Mouse (Mus musculus) adrenal gland, postnatal 36 days (tissue): ENCODE measurements around the gene Eapp. TPM values are rescaled to one million over a fixed set of nuclear protein-coding genes. Genes with fewer than 3 reads are reported as not detected.
"Not testable (repeated sequence)": the region's sequence is repeated elsewhere in the genome, so short reads cannot be mapped to it uniquely, and the experiment has no call there.

ENCODE experiments used
- DNase-seq, 2 experiments: peaks; one replicate each; pipeline ENCODE4 v3.0.0; 2021; ENCODE audit warnings: mixed read lengths in 1 of 2
- long read RNA-seq, 2 experiments: library from polyadenylated mRNA; stranded (forward); transcript quantifications; one replicate each; pipeline ENCODE4 v2.0.0; 2021; ENCODE audit warnings: borderline sequencing depth in 2 of 2
- total RNA-seq, 2 experiments: library from RNA; stranded (reverse); gene quantifications; 2 replicates each; pipeline ENCODE4 v1.2.3; 2021

The Eapp gene
- total RNA-seq = 10 to 100 TPM; 40.6 to 42.5 TPM
- long read RNA-seq, experiment 1, full-length matches to known transcripts = 39 of 70 reads
- long read RNA-seq, experiment 1, partial matches to known transcripts = 4 of 70 reads
- long read RNA-seq, experiment 1, other reads (novel, unspliced or antisense) = 27 of 70 reads
- long read RNA-seq, experiment 2, full-length matches to known transcripts = 13 of 15 reads
- long read RNA-seq, experiment 2, partial matches to known transcripts = 1 of 15 reads
- long read RNA-seq, experiment 2, other reads (novel, unspliced or antisense) = 1 of 15 reads

DNA sequence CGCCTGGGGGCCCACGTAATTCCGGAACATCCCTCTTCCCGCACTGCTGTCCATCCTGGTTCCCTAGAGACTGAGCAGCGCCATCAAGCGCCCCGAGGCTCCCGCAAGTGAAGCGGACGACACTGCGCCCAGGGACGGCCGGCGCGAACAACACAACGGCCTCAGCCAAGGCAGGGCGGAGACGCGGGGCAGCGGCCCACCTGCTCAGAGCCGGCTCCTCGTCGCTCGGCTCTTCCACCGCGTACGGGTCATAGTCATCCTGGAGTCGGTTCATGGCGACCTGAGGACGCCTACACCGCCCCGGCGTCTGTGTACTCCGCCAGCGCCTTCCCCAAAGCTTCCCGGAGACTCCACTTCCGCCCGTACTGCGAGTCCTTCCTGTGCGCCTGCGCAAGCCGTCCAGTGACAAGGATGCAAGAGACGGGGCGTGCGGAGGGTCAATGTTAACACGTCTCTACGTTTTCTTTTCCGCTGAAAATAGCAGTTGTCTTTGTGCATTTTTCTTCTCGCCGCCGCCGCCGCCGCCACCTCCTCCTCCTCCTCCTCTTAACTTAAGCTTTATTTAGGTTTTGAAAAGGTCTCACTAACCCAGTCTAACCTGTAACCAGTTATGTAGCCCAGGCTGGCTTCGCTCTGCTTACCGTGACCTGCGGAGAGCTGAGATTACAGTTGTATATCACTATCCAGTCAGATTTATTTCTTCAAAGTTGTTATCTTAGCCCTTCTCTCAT is at the start of gene Eapp:
Gene Eapp, minus strand, starts transcription at position 387 of the 731 bp plus-strand sequence.
- peak; percentile 96 to 98 for DNase-seq

DNA sequence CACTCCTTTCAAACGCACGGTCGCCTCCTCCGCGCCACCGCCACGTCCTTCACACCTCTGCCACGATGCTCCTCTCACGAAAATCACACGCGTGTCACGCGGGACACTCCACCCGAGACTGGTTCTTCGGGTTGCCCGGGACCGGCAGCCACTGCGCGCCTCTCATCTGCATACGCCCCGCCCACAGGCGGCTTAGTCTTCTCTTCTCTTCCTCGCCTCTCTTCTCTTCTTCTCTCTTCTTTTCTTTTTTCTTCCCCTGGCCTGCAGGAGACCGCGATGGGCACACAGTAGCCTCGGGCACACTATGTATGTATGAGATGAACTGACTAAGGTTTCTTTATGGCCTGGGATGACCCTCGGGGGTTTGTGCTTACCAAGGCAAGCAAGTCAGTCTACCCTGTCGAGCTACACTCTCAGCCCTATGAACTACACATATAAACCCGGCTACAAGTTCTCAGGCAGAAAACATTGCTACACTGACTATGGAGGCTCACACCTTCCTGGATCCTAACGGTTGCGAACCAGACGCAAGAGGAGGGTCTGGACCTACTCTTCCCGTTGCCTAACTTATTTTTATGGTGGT is 43.1 kb upstream of the Eapp start:
- DNase-seq = peak in 1 of 2 experiments; percentile 4

DNA sequence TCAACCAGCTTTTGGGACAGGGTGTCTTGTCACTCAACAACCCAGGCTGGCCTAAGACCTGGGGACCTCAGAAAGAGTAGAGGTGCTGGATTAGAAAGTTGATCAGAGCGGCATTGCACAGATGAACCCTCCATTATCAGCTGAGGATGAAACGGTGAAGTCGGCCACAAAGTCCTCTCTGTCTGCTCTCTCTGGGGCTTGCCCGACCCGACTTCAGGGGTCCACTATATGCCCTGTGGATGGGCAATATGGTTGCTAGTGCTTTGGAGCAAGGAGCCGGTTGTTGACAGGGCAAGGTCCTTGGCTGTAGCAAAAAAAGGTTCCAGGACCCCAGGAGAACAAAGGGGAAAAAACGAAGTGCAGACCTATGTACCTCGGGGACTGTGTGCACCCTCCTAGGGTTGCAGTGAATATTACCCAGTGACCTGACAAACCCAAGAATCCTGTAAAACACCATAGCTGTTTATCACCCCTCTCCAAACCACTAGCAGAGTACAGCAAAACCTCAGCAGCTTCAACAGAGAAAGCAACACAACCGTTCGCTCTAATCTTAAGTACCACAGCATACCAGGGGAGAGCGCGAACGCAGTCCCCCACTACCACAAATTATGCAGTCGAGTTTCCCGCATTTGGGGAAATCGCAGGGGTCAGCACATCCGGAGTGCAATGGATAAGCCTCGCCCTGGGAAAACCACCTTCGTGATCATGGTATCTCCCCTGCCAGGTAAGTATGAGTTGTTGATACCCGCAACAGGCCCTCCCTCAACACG is 42.4 kb upstream of the Eapp start:
- DNase-seq = not testable (repeated sequence)

DNA sequence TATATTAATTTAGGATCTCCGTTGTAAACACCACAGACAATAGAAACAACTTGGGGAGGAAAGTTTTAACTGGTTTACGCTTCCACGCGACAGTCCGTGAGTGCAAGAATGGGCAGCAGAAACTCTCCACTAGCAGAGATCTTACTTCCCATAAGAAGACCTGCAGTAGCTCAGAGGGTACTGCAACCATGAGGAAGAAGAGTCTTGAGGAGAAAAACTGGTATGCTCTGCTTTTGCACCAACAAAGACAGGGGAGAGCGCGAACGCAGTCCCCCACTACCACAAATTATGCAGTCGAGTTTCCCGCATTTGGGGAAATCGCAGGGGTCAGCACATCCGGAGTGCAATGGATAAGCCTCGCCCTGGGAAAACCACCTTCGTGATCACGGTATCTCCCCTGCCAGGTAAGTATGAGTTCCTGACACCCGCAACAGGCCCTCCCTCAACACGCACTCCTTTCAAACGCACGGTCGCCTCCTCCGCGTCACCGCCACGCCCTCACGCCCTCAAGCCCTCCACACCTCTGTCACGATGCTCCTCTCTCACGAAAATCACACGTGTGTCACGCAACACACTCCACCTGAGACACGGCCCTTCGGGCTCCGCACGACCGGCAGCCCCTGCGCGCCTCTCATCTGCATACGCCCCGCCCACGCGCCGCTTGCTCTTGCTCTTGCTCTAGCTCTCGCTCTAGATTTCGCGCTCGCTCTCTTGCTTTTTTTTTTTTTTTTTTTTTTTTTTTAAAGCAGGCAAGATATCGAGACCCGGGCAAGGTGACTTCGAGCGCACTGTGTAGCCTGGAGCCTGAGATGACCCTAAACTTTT is 38.8 kb upstream of the Eapp start:
- DNase-seq = peak; percentile 15 to 34

DNA sequence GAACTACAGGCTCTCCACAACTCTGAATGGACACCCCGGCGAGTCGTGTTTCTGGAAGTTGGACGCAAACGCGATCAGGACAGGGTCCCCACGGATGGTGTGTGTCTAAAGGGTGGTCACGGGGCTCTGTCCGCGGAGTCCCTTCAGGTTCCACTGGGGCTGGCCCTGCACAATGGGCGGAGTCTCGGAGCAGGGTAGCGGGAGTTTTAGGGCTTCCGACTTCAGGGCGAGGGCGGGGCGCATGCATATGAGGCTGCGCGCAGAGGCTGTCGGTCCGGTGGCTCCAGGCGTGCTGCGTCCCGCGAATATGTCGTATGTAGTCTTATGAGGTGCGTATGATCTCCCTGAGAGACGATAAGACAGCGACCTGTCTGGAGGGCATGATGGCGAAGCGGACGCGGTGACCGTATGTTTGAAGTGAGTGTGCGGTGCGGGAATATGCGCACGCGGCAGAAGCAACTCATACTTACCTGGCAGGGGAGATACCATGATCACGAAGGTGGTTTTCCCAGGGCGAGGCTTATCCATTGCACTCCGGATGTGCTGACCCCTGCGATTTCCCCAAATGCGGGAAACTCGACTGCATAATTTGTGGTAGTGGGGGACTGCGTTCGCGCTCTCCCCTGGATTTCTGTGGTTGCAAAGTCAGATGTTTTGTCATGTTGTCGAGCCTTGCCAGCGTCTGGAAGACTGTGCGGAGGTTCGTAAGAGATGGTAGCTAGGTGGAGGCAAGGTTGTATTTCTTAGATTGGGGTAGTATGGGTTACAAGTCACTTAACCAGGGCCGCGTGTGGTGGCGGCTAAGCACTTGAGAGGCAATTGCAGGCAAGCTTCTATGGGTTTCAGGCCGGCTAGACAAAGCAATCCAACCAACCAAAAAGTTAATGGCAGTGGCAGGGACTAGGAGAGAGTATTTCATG is 33.7 kb upstream of the Eapp start:
- DNase-seq = not testable (repeated sequence)

DNA sequence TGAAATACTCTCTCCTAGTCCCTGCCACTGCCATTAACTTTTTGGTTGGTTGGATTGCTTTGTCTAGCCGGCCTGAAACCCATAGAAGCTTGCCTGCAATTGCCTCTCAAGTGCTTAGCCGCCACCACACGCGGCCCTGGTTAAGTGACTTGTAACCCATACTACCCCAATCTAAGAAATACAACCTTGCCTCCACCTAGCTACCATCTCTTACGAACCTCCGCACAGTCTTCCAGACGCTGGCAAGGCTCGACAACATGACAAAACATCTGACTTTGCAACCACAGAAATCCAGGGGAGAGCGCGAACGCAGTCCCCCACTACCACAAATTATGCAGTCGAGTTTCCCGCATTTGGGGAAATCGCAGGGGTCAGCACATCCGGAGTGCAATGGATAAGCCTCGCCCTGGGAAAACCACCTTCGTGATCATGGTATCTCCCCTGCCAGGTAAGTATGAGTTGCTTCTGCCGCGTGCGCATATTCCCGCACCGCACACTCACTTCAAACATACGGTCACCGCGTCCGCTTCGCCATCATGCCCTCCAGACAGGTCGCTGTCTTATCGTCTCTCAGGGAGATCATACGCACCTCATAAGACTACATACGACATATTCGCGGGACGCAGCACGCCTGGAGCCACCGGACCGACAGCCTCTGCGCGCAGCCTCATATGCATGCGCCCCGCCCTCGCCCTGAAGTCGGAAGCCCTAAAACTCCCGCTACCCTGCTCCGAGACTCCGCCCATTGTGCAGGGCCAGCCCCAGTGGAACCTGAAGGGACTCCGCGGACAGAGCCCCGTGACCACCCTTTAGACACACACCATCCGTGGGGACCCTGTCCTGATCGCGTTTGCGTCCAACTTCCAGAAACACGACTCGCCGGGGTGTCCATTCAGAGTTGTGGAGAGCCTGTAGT is 23.4 kb upstream of the Eapp start:
- not testable (repeated sequence) for DNase-seq

DNA sequence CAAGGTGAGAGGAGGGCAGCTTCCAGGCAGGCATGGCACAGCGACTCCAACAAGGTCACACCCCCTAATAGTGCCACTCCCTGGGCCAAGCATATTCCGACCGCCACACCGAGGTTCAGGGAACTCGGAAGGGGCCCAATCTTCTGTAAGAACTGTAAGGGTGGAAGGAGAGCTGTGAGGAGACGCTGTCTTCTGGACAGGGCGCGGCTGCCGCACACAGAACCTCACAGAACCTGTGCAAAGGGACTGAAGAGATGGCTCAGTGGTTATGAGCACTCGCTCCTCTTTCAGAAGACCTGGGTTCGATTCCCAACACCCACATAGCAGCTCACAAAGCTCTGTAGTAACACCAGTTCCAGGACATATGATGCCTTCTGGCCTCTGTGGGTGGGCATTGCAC is 21.8 kb upstream of the Eapp start:
- DNase-seq = not testable (repeated sequence)

DNA sequence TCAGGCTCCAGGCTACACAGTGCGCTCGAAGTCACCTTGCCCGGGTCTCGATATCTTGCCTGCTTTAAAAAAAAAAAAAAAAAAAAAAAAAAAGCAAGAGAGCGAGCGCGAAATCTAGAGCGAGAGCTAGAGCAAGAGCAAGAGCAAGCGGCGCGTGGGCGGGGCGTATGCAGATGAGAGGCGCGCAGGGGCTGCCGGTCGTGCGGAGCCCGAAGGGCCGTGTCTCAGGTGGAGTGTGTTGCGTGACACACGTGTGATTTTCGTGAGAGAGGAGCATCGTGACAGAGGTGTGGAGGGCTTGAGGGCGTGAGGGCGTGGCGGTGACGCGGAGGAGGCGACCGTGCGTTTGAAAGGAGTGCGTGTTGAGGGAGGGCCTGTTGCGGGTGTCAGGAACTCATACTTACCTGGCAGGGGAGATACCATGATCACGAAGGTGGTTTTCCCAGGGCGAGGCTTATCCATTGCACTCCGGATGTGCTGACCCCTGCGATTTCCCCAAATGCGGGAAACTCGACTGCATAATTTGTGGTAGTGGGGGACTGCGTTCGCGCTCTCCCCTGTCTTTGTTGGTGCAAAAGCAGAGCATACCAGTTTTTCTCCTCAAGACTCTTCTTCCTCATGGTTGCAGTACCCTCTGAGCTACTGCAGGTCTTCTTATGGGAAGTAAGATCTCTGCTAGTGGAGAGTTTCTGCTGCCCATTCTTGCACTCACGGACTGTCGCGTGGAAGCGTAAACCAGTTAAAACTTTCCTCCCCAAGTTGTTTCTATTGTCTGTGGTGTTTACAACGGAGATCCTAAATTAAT is 18.3 kb upstream of the Eapp start:
- peak in 1 of 2 experiments; percentile 17 for DNase-seq

DNA sequence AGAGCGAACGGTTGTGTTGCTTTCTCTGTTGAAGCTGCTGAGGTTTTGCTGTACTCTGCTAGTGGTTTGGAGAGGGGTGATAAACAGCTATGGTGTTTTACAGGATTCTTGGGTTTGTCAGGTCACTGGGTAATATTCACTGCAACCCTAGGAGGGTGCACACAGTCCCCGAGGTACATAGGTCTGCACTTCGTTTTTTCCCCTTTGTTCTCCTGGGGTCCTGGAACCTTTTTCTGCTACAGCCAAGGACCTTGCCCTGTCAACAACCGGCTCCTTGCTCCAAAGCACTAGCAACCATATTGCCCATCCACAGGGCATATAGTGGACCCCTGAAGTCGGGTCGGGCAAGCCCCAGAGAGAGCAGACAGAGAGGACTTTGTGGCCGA is 14.8 kb upstream of the Eapp start:
- DNase-seq = not testable (repeated sequence)

DNA sequence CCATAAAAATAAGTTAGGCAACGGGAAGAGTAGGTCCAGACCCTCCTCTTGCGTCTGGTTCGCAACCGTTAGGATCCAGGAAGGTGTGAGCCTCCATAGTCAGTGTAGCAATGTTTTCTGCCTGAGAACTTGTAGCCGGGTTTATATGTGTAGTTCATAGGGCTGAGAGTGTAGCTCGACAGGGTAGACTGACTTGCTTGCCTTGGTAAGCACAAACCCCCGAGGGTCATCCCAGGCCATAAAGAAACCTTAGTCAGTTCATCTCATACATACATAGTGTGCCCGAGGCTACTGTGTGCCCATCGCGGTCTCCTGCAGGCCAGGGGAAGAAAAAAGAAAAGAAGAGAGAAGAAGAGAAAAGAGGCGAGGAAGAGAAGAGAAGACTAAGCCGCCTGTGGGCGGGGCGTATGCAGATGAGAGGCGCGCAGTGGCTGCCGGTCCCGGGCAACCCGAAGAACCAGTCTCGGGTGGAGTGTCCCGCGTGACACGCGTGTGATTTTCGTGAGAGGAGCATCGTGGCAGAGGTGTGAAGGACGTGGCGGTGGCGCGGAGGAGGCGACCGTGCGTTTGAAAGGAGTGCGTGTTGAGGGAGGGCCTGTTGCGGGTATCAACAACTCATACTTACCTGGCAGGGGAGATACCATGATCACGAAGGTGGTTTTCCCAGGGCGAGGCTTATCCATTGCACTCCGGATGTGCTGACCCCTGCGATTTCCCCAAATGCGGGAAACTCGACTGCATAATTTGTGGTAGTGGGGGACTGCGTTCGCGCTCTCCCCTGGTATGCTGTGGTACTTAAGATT is 14.2 kb upstream of the Eapp start:
- DNase-seq = not testable (repeated sequence)

DNA sequence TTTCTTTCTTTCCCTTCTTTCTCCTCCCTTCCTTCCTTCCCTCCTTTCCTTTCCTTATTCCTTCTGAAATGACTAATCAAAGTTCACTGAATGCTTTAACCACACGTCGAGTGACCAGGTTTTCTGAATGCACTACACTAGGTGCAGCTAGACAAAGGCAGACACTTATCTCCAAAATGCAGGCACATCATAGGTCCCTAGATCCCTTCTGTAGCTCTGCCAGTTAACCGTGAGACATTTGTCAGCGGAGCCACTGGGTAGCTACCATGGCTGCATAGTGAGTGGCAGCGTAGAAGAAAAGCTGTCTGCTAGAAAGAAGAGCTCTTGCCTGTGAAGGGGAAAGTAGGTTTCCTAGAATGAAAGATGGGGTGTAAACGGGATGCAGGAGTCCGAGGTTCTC is 3.7 kb upstream of the Eapp start:
- DNase-seq = no peak

DNA sequence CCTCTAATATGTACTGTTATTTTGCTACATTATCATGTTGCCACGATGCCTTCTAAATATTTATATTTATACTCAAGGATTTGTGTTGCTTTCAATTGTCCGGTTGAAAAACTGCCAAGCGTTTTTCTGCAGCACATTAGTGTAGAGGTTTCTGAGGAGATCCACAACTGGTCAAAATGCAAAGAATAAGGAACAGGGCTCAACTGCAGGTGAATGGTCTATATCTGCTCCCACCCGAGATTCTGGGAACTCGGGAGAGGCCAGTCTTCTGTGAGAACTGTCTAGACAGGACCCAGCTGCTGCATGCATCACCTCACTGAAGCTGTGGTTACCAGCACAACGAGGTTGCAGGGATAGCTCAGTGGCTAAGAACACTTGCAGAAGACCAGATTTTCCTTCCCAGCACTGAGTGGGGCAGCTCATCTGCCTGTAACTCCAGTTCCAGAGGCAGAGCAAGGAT is 2.1 kb upstream of the Eapp start:
- DNase-seq = no peak

DNA sequence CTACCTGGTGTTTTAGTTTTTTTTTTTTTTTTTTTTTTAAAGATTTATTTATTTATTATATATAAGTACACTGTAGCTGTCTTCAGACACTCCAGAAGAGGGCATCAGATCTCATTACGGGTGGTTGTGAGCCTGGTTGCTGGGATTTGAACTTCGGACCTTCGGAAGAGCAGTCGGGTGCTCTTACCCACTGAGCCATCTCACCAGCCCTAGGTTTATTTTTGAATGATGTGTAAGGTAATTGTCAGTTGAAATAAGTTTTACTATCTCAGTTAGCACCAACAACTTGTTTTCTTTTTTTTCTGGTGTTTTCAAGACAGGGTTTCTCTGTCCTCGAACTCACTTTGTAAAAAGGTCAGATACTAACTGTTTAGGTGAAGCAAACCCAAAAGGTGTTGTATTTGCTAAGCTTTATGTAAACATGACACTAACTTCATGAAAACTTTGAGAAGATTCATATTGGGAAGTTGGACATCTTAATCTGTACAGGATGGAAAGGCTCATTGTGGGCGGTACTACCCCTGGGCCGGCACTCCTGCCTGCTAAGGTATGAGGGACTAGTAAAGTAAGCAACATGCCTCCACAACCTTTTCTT is 1.4 kb upstream of the Eapp start:
- no peak for DNase-seq

DNA sequence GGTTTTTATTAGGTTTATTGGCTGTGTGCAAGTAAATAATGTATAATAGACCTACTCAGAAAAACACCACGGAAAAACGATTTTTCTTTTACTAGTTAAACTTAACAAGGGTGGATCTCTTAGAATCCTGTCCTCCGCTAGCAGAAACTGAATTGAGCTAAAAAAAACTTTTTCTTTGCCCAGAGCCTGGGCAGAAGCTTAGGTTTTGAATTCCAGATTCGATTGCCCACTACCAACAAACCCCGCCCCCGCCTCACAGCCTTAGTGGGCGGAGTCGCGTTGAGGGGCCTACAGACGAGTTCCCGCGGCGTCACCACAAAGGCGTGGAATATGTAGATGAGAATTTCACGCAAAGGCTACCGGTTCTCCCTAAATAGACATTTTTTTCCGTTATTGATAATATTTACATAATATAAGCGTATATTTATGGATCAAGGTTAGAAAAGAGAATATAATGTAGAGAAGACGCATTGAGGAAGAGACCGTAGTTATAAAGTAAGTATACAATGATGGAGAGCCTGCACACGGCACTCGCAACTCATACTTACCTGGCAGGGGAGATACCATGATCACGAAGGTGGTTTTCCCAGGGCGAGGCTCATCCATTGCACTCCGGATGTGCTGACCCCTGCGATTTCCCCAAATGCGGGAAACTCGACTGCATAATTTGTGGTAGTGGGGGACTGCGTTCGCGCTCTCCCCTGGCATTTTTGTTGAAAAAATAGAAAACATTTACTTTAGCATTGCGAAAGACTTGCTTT is 725 bp upstream of the Eapp start:
- DNase-seq = peak; percentile 95 to 96

DNA sequence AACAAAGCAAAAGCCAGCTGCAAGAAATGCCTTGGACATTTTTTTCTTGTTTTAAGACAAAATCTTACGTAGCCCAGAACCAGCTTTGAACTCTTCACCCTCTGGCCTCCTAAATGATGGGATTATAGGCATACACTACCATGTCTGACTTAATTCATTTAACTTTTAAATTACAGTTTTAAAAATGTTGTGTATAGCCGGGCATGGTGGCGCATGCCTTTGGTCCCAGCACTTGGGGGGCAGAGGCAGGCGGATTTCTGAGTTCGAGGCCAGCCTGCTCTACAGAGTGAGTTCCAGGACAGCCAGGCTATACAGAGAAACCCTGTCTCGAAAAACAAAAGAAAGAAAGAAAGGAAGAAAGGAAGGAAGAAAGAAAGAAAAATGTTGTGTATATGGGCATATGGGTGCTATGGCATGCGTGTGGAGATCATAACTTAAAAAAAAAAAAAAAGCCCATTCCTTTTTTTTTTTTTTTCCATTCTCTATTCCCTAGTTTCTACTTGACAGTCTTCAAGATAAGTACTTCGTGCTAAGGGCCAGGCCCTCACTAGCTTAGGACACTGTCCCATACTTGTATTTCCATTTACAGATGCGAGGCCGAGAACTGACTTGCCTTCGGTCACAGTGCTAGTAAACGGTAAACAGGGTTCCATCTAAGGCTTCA is 718 bp downstream of the Eapp start:
- DNase-seq = no peak

DNA sequence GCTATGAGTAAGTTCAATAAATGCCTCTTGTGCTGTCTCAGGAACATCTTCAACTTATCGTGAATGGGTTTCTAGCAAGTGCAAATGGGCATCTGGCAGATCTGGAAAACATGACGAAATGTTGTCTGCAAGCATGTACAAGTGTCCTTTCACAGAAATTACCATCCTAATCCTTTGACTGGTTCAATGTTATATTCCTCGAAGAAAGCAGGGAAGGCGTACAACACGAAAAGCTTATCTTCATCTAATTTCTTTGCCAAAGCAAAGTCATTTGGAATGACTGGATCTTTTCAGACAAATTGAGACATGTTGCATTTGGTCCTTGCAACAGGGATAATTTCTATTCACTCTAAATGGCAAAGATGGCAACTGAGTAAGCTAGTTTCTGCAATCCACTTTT is 6.6 kb downstream of the Eapp start:
- DNase-seq = no peak
